Mouse (Mus musculus) CH12.LX (cell line): ENCODE measurements around the gene Tmem234. TPM values are rescaled to one million over a fixed set of nuclear protein-coding genes. Genes with fewer than 3 reads are reported as not detected.
A peak's percentile ranks its signal among the peaks of the same experiment; 100 is the strongest.

Source experiments
- DNase-seq: peaks from one replicate; pipeline ENCODE4 v3.0.0-alpha.2; 2013; ENCODE audit errors: extremely low read depth
- H3K27ac ChIP-seq: 2 replicates; pipeline ENCODE4 v1.5.1; 2012; ENCODE audit warnings: low read depth, mild to moderate bottlenecking, control low read depth, moderate library complexity; ENCODE audit not compliant: insufficient read depth
- H3K27me3 ChIP-seq: replicated peaks from 2 replicates; pipeline ENCODE3; 2012; ENCODE audit warnings: inconsistent platforms
- H3K36me3 ChIP-seq, 2 experiments: replicated peaks in 1 of 2; 2 replicates each; pipeline versions ENCODE3 to v1.6.1; 2012; ENCODE audit warnings: inconsistent platforms in 1 of 2, low read length in 1 of 2, mild to moderate bottlenecking in 1 of 2, mixed read lengths in 1 of 2, moderate library complexity in 1 of 2; ENCODE audit not compliant: control insufficient read depth in 1 of 2, insufficient read depth in 1 of 2
- H3K4me1 ChIP-seq, 2 experiments: 2 replicates each; pipeline ENCODE4 v1.6.1; 2012; ENCODE audit warnings: inconsistent platforms in 1 of 2, moderate library complexity in 1 of 2; ENCODE audit not compliant: insufficient read depth in 2 of 2, control insufficient read depth in 1 of 2
- H3K4me2 ChIP-seq: 2 replicates; pipeline ENCODE4 v1.6.1; 2012; ENCODE audit warnings: low read depth, mild to moderate bottlenecking, control low read depth; ENCODE audit not compliant: poor library complexity, insufficient read depth, severe bottlenecking
- H3K4me3 ChIP-seq, 3 experiments: fragments of 150-350 bp in 1 of 3; sonication (generic) in 1 of 3; replicated peaks in 1 of 3; 2 replicates each; pipeline versions ENCODE3 to v1.5.1; 2011 to 2012; ENCODE audit warnings: low read depth in 2 of 3, low read length in 2 of 3, mild to moderate bottlenecking in 2 of 3, moderate library complexity in 2 of 3, control low read depth in 1 of 3, improper control_type of control experiment in 1 of 3, inconsistent platforms in 1 of 3, mixed read lengths in 1 of 3; ENCODE audit not compliant: poor library complexity in 1 of 3
- H3K79me2 ChIP-seq: replicated peaks from 2 replicates; pipeline ENCODE4 v1.6.1; 2012; ENCODE audit warnings: mild to moderate bottlenecking, moderate library complexity; ENCODE audit not compliant: control insufficient read depth, poor library complexity, insufficient read depth, severe bottlenecking; ENCODE audit errors: extremely low read depth
- H3K9ac ChIP-seq: 2 replicates; pipeline ENCODE4 v1.6.1; 2012; ENCODE audit warnings: low read depth, mild to moderate bottlenecking, control low read depth, moderate library complexity; ENCODE audit not compliant: insufficient read depth
- H3K9me3 ChIP-seq: replicated peaks from 2 replicates; pipeline ENCODE3; 2012; ENCODE audit warnings: low read length, inconsistent platforms, mixed read lengths
- CHD1 ChIP-seq: IDR thresholded peaks from 2 replicates; pipeline ENCODE4 v1.6.1; 2012; ENCODE audit warnings: low read depth, low read length, improper control_type of control experiment, inconsistent platforms
- CTCF ChIP-seq, 2 experiments: IDR thresholded peaks in 1 of 2; conservative IDR thresholded peaks in 1 of 2; 2 replicates each; pipeline ENCODE4 v1.5.1; 2011 to 2012; ENCODE audit warnings: low read depth in 2 of 2, low read length in 2 of 2, improper control_type of control experiment in 1 of 2, inconsistent platforms in 1 of 2, mild to moderate bottlenecking in 1 of 2, moderate library complexity in 1 of 2
- ELF1 ChIP-seq: IDR thresholded peaks from 2 replicates; pipeline ENCODE4 v1.6.1; 2014; ENCODE audit warnings: low read depth, mild to moderate bottlenecking, inconsistent platforms, low read length, improper control_type of control experiment
- EP300 ChIP-seq: IDR thresholded peaks from 2 replicates; pipeline ENCODE4 v1.6.1; 2011; ENCODE audit warnings: low read length, improper control_type of control experiment
- JUN ChIP-seq: IDR thresholded peaks from 2 replicates; pipeline ENCODE4 v1.6.1; 2011; ENCODE audit warnings: low read depth, mild to moderate bottlenecking, low read length, improper control_type of control experiment, moderate library complexity; ENCODE audit not compliant: insufficient read depth
- MAX ChIP-seq: IDR thresholded peaks from 2 replicates; pipeline ENCODE4 v1.6.1; 2011; ENCODE audit warnings: low read length, improper control_type of control experiment
- NELFE ChIP-seq: IDR thresholded peaks from 2 replicates; pipeline ENCODE4 v1.6.1; 2011; ENCODE audit warnings: low read depth, low read length, improper control_type of control experiment
- NRF1 ChIP-seq: IDR thresholded peaks from 2 replicates; pipeline ENCODE4 v1.6.1; 2014; ENCODE audit warnings: low read depth, mild to moderate bottlenecking, inconsistent platforms, low read length, improper control_type of control experiment, moderate library complexity
- RAD21 ChIP-seq: IDR thresholded peaks from 2 replicates; pipeline ENCODE4 v1.6.1; 2011; ENCODE audit warnings: low read depth, mild to moderate bottlenecking, low read length, improper control_type of control experiment, moderate library complexity
- RCOR1 ChIP-seq: conservative IDR thresholded peaks from 2 replicates; pipeline ENCODE4 v1.6.1; 2012; ENCODE audit warnings: low read depth, mild to moderate bottlenecking, inconsistent platforms, low read length, improper control_type of control experiment
- SIN3A ChIP-seq: IDR thresholded peaks from 2 replicates; pipeline ENCODE4 v1.6.1; 2012; ENCODE audit warnings: low read length, improper control_type of control experiment, inconsistent platforms
- SMC3 ChIP-seq: IDR thresholded peaks from 2 replicates; pipeline ENCODE4 v1.6.1; 2011; ENCODE audit warnings: low read depth, low read length, improper control_type of control experiment
- TBP ChIP-seq: conservative IDR thresholded peaks from 2 replicates; pipeline ENCODE4 v1.6.1; 2011; ENCODE audit warnings: low read depth, low read length, improper control_type of control experiment
- TCF12 ChIP-seq: IDR thresholded peaks from 2 replicates; pipeline ENCODE4 v1.6.1; 2014; ENCODE audit warnings: low read depth, mild to moderate bottlenecking, inconsistent platforms, low read length, improper control_type of control experiment
- UBTF ChIP-seq: IDR thresholded peaks from 2 replicates; pipeline ENCODE4 v1.6.1; 2012; ENCODE audit warnings: low read depth, mild to moderate bottlenecking, inconsistent platforms, low read length, improper control_type of control experiment, moderate library complexity
- USF1 ChIP-seq: IDR thresholded peaks from 2 replicates; pipeline ENCODE4 v1.6.1; 2014; ENCODE audit warnings: low read depth, mild to moderate bottlenecking, inconsistent platforms, low read length, improper control_type of control experiment
- USF2 ChIP-seq: conservative IDR thresholded peaks from 2 replicates; pipeline ENCODE4 v1.6.1; 2011; ENCODE audit warnings: low read depth, low read length, improper control_type of control experiment
- ZC3H11A ChIP-seq: IDR thresholded peaks from 2 replicates; pipeline ENCODE4 v1.6.1; 2012; ENCODE audit warnings: low read depth, mild to moderate bottlenecking, inconsistent platforms, low read length, improper control_type of control experiment
- ZKSCAN1 ChIP-seq: IDR thresholded peaks from 2 replicates; pipeline ENCODE4 v1.6.1; 2012; ENCODE audit warnings: low read depth, inconsistent platforms, low read length, improper control_type of control experiment, borderline replicate concordance
- dilution Hi-C: fragments of 300-500 bp; cut with MboI; formaldehyde crosslinking; loops from 2 replicates; pipeline ENCODE4 v1.14.3; 2020; ENCODE audit warnings: low sequenced_read_pairs; ENCODE audit not compliant: extremely low pct_unique_long_range_greater_than_20kb, extremely low pct_ligation_motif_present
- in situ Hi-C: fragments of 300-500 bp; cut with MboI; formaldehyde crosslinking; loops from 3 replicates; pipeline ENCODE4 v1.14.3; 2019; ENCODE audit warnings: low sequenced_read_pairs, low pct_ligation_motif_present, low pct_unique_long_range_greater_than_20kb, mixed read lengths
- polyA plus RNA-seq: library from polyadenylated mRNA; unstranded; fragments of >175 nt; gene quantifications from 2 replicates; pipeline ENCODE4 v1.2.1, GENCODE M21; 2012; ENCODE audit warnings: low read depth; ENCODE audit not compliant: insufficient read length
- total RNA-seq, 2 experiments: library from RNA; depleted of rRNA; stranded (reverse); fragments of 300-350 nt in 1 of 2; fragments of >200 nt in 1 of 2; gene quantifications; 2 replicates each; pipeline ENCODE4 v1.2.3; 2012 to 2014

Gene Tmem234
- total and polyA plus RNA-seq, 3 experiments, result 97.6 to 113 (median 111) TPM

- peaks cover 10 to 54% of the 10 kb centered on the region in 2 experiments for H3K4me1 ChIP-seq
These were observed 25.0 kb downstream of the Tmem234 start for GRCm38 (mm10) chr4:129625496-129625895.

DNA sequence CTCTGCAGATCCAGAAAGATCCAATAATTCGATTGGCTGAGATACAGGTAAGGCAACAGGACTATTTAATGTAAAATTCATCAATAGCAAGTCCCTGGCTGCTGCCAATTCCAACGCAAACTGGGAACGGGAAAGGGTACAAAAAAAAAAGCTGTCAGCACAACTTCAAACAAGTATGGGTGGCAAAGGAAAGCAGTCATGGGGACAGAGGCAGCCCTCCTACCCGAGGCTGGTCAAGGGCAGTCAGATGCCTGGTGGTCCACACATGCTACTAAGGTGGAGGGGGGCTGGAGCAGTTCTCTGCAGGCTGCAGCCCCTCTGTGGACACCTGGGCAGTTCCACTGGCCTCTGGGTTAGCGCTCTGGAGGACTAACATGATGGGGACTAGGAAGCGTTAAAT lies 25.6 kb downstream of the Tmem234 start:
- Histone ChIP-seq H3K27ac (no peak overlapping the region), H3K4me3 (no peak overlapping the region), H3K9ac (no peak overlapping the region), H3K79me2 (no peaks in the 10 kb centered on the region), H3K27me3 (no peaks in the 10 kb centered on the region), H3K36me3 (peaks cover 49 to 67% of the 10 kb centered on the region in 2 experiments), H3K4me1 (peaks cover 8 to 49% of the 10 kb centered on the region in 2 experiments), H3K9me3 (no peaks in the 10 kb centered on the region), H3K4me2 (no peak overlapping the region)
- in situ Hi-C loops (no loop called here), dilution Hi-C loops (no loop called here)
- no peak for TF ChIP-seq SIN3A
- TF ChIP-seq MAX, result no peak
- no peak for TF ChIP-seq SMC3
- no peak for TF ChIP-seq JUN
- TF ChIP-seq EP300, result no peak
- TF ChIP-seq UBTF, result no peak
- no peak for TF ChIP-seq ZKSCAN1
- TF ChIP-seq CHD1, result no peak
- no peak for TF ChIP-seq USF1
- no peak for TF ChIP-seq NRF1
- no peak for TF ChIP-seq RCOR1
- no peak for TF ChIP-seq CTCF (conservative IDR thresholded peaks at IDR 0.05 in 1 of 2, IDR thresholded peaks at IDR 0.05 in 1 of 2; ENCODE audit: low read depth in 2 of 2, low read length in 2 of 2)
- no peak for TF ChIP-seq RAD21
- TF ChIP-seq NELFE, result no peak
- TF ChIP-seq ELF1, result no peak
- no peak for TF ChIP-seq ZC3H11A
- no peak for DNase-seq

More at GRCm38 (mm10) chr4:129625496-129625895, 25.0 kb downstream of the Tmem234 start:
- H3K4me3 ChIP-seq, result no peak overlapping the region
- dilution Hi-C loops, result no loop called here
- TF ChIP-seq USF2 (no peak), TCF12 (no peak), TBP (no peak), EP300 (no peak), RAD21 (no peak)
- TF ChIP-seq, all 38 proteins: peak for 0
- no peaks in the 10 kb centered on the region for H3K27me3 ChIP-seq
- no peak for DNase-seq
- no peak overlapping the region for H3K9ac ChIP-seq
- H3K27ac ChIP-seq, result peak overlapping the region; percentile 66; the same call in 1 of the 2 replicates
- H3K36me3 ChIP-seq, result peaks cover 44 to 63% of the 10 kb centered on the region in 2 experiments
- in situ Hi-C loops, result no loop called here
- H3K9me3 ChIP-seq, result no peaks in the 10 kb centered on the region
- H3K79me2 ChIP-seq, result no peaks in the 10 kb centered on the region
- no peak overlapping the region for H3K4me2 ChIP-seq
